Mouse (Mus musculus) heart, adult 2 months (tissue): ENCODE data around the gene Tmem159.

Experiments used
- CTCF ChIP-seq: fragments of 200-600 bp; IDR thresholded peaks from 2 replicates; pipeline ENCODE4 v1.8.1; 2022; ENCODE audit warnings: antibody characterized with exemption, mild to moderate bottlenecking, moderate library complexity
- EP300 ChIP-seq: fragments of 200-500 bp; IDR thresholded peaks from 2 replicates; pipeline ENCODE4 v1.6.1; 2011; ENCODE audit warnings: low read depth, low read length, control low read depth; ENCODE audit not compliant: insufficient read depth
- POLR2A ChIP-seq: fragments of 200-500 bp; IDR thresholded peaks from 2 replicates; pipeline ENCODE4 v1.6.1; 2011; ENCODE audit warnings: mild to moderate bottlenecking, low read depth, low read length, control low read depth; ENCODE audit not compliant: insufficient read depth

GRCm38 (mm10) chr7:120163581-120164251 is 61.6 kb downstream of the Tmem159 start:
- no peak for TF ChIP-seq CTCF
- no peak for TF ChIP-seq EP300
- TF ChIP-seq POLR2A, result no peak
